Mouse (Mus musculus) intestine, embryonic 16.5 days (tissue): ENCODE results near the gene Atmin. TPM values are rescaled to one million over a fixed set of nuclear protein-coding genes. Genes with fewer than 3 reads are reported as not detected.

ENCODE experiments used
- polyA plus RNA-seq: library from polyadenylated mRNA; unstranded; fragments of >200 nt; fragmentation: Nextera tagmentation; extraction: Ambion mirVana; gene quantifications from 2 replicates; pipeline ENCODE4 v1.2.1, GENCODE M21; 2015

The Atmin gene
- polyA plus RNA-seq, 1 experiment from 2014 or later: 7.9 TPM

Other genes starting within 250 kb of the Atmin start
- gene Cdyl2, start 210.4 kb upstream of the Atmin start, polyA plus RNA-seq: 4.0 and 4.3 TPM in 2 replicates
- 68.1 and 77.2 TPM in 2 replicates for gene Cmc2, start 21.9 kb upstream of the Atmin start, polyA plus RNA-seq
- gene Cenpn, start 21.7 kb upstream of the Atmin start, polyA plus RNA-seq: 20.4 and 26.9 TPM in 2 replicates
- gene 1700030J22Rik, start 35.6 kb downstream of the Atmin start, polyA plus RNA-seq: 0.76 and 0.80 TPM in 2 replicates
- 164 and 173 TPM in 2 replicates for gene Gcsh, start 50.1 kb downstream of the Atmin start, polyA plus RNA-seq
- gene Pkd1l2, start 139.1 kb downstream of the Atmin start, polyA plus RNA-seq: 0.18 and 0.28 TPM in 2 replicates
- gene Bco1, start 152.5 kb downstream of the Atmin start, polyA plus RNA-seq: 1.2 TPM in 2 replicates
- 1.5 TPM in 2 replicates for gene Gan, start 214.7 kb downstream of the Atmin start, polyA plus RNA-seq